Mouse (Mus musculus) heart, adult 2 months (tissue): Measurements from ENCODE around the gene Hspa1l. TPM values are rescaled to one million over a fixed set of nuclear protein-coding genes. Genes with fewer than 3 reads are reported as not detected.

Source experiments
- DNase-seq, 2 experiments: peaks; one replicate each; pipeline ENCODE4 v3.0.0; 2021
- H3K27ac ChIP-seq: fragments of 200-600 bp; 2 replicates; pipeline ENCODE4 v1.8.1; 2022
- H3K27me3 ChIP-seq: fragments of 200-500 bp; 2 replicates; pipeline ENCODE4 v1.6.1; 2012; ENCODE audit warnings: mild to moderate bottlenecking, low read length, inconsistent platforms, mixed read lengths; ENCODE audit not compliant: control insufficient read depth, insufficient read depth
- H3K36me3 ChIP-seq: fragments of 200-500 bp; 2 replicates; pipeline ENCODE4 v1.6.1; 2012; ENCODE audit warnings: low read length, inconsistent platforms; ENCODE audit not compliant: control insufficient read depth, insufficient read depth
- H3K4me1 ChIP-seq: fragments of 200-500 bp; 2 replicates; pipeline ENCODE4 v1.6.1; 2011; ENCODE audit warnings: low read length; ENCODE audit not compliant: control insufficient read depth, insufficient read depth
- H3K4me3 ChIP-seq: fragments of 200-600 bp; 2 replicates; pipeline ENCODE4 v1.8.1; 2022
- H3K79me2 ChIP-seq: fragments of 200-500 bp; replicated peaks from 2 replicates; pipeline ENCODE4 v1.6.1; 2012; ENCODE audit warnings: mild to moderate bottlenecking, inconsistent platforms, low read length, moderate library complexity, mixed read lengths; ENCODE audit not compliant: control insufficient read depth, insufficient read depth
- H3K9ac ChIP-seq: fragments of 200-500 bp; 2 replicates; pipeline ENCODE4 v1.6.1; 2012; ENCODE audit warnings: low read depth, mild to moderate bottlenecking, control low read depth, inconsistent platforms, low read length, mixed read lengths
- CTCF ChIP-seq: fragments of 200-600 bp; IDR thresholded peaks from 2 replicates; pipeline ENCODE4 v1.8.1; 2022; ENCODE audit warnings: antibody characterized with exemption, mild to moderate bottlenecking, moderate library complexity
- EP300 ChIP-seq: fragments of 200-500 bp; IDR thresholded peaks from 2 replicates; pipeline ENCODE4 v1.6.1; 2011; ENCODE audit warnings: low read depth, low read length, control low read depth; ENCODE audit not compliant: insufficient read depth
- POLR2A ChIP-seq: fragments of 200-500 bp; IDR thresholded peaks from 2 replicates; pipeline ENCODE4 v1.6.1; 2011; ENCODE audit warnings: mild to moderate bottlenecking, low read depth, low read length, control low read depth; ENCODE audit not compliant: insufficient read depth
- WGBS: fragments of 180-500 bp; shearing (Covaris S2); methylation state at CpG from one replicate; pipeline ENCODE4 v1.1.7; 2018; 5-methylcytosine and 5-hydroxymethylcytosine counted together
- intact Hi-C: fragments of 180-260 bp; cut with DNase I; formaldehyde crosslinking; loops from one replicate; pipeline ENCODE4 v1.15.1; 2025
- polyA plus RNA-seq: library from polyadenylated mRNA; depleted of rRNA; stranded (reverse); fragments of >200 nt; gene quantifications from 2 replicates; pipeline ENCODE4 v1.2.3, GENCODE M21; 2012
- total RNA-seq, 2 experiments: library from RNA; stranded (reverse); gene quantifications; 2 replicates each; pipeline ENCODE4 v1.2.3; 2021

The Hspa1l gene
- total and polyA plus RNA-seq, 3 experiments, result 3.6 to 10.9 (median 8.3) TPM

DNA sequence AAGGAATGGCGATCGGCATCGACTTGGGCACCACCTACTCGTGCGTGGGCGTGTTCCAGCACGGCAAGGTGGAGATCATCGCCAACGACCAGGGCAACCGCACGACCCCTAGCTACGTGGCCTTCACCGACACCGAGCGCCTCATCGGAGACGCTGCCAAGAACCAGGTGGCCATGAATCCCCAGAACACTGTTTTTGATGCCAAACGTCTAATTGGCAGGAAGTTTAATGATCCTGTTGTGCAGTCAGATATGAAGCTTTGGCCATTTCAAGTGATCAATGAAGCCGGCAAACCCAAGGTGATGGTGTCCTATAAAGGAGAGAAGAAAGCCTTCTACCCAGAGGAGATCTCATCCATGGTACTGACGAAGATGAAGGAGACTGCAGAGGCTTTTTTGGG lies 4.5 kb downstream of the Hspa1l start:
- no peak for TF ChIP-seq CTCF
- no peak for TF ChIP-seq POLR2A
- no peak for TF ChIP-seq EP300
- H3K27me3 ChIP-seq, result no peaks in the 10 kb centered on the region
- H3K4me3 ChIP-seq, result no peak overlapping the region
- WGBS, result 91% methylated on average over 20 of the region's 20 CpGs
- H3K36me3 ChIP-seq, result no peaks in the 10 kb centered on the region; the same call in 1 of the 2 replicates
- H3K9ac ChIP-seq, result no peak overlapping the region
- no peak for DNase-seq
- no peak overlapping the region for H3K27ac ChIP-seq
- peaks cover 1% of the 10 kb centered on the region; the same call in 1 of the 2 replicates for H3K4me1 ChIP-seq
- intact Hi-C loops, result loop anchor here (10.0 kb wide), 1 partner anchor 1298 kb away; the partner anchor contains the start of gene Trim39
- no peaks in the 10 kb centered on the region for H3K79me2 ChIP-seq

DNA sequence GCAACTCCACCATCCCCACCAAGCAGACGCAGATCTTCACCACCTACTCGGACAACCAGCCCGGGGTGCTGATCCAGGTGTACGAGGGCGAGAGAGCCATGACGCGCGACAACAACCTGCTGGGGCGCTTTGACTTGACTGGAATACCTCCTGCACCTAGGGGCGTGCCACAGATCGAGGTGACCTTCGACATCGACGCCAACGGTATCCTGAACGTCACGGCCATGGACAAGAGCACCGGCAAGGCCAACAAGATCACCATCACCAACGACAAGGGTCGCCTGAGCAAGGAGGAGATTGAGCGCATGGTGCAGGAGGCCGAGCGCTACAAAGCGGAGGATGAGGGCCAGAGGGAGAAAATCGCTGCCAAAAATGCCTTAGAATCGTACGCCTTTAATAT lies 5.7 kb downstream of the Hspa1l start:
- DNase-seq, result no peak
- no peak for TF ChIP-seq EP300
- TF ChIP-seq CTCF, result no peak
- TF ChIP-seq POLR2A, result no peak
- peaks cover 4% of the 10 kb centered on the region for H3K4me1 ChIP-seq
- H3K27me3 ChIP-seq, result no peaks in the 10 kb centered on the region
- intact Hi-C loops, result loop anchor here (10.0 kb wide), 1 partner anchor 1297 kb away; the partner anchor contains the start of gene Trim39
- no peaks in the 10 kb centered on the region; the same call in 1 of the 2 replicates for H3K36me3 ChIP-seq
- WGBS, result 85% methylated on average over 27 of the region's 27 CpGs
- no peak overlapping the region for H3K9ac ChIP-seq
- H3K27ac ChIP-seq, result no peak overlapping the region
- H3K79me2 ChIP-seq, result no peaks in the 10 kb centered on the region
- no peak overlapping the region for H3K4me3 ChIP-seq

DNA sequence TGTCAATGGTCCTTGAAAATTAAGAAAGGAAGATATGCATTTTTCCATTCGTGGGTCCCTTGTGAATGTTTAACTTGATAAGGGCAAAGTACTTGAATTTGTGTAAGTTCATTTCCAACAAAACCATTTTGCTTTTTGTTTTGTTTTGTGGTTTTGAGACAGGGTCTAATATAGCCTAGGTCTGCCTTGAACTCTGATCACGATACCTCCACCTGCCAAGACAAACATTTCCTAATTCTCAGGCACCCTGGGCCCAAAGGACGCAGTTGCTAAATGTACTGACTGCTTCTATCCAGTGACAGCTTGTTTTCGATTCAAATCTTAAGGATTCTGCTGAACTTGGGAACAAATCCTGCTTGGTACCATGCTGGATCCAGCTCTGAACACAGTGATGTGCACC lies 7.1 kb downstream of the Hspa1l start:
- H3K27me3 ChIP-seq, result no peaks in the 10 kb centered on the region
- peaks cover 4% of the 10 kb centered on the region for H3K4me1 ChIP-seq
- TF ChIP-seq EP300 (no peak), CTCF (no peak), POLR2A (no peak)
- no peak overlapping the region for H3K4me3 ChIP-seq
- H3K9ac ChIP-seq, result no peak overlapping the region
- H3K27ac ChIP-seq, result no peak overlapping the region
- H3K79me2 ChIP-seq, result peaks cover 2% of the 10 kb centered on the region; the same call in 1 of the 2 replicates
- 92% methylated on average over 4 of the region's 4 CpGs for WGBS
- no peak for DNase-seq
- intact Hi-C loops, result loop anchor here (1.0 to 10.0 kb wide), 5 partner anchors 21 to 1295 kb away; partner anchors contain the start of genes Dxo, Neu1, Stk19 and Trim39
- no peaks in the 10 kb centered on the region; the same call in 1 of the 2 replicates for H3K36me3 ChIP-seq

DNA sequence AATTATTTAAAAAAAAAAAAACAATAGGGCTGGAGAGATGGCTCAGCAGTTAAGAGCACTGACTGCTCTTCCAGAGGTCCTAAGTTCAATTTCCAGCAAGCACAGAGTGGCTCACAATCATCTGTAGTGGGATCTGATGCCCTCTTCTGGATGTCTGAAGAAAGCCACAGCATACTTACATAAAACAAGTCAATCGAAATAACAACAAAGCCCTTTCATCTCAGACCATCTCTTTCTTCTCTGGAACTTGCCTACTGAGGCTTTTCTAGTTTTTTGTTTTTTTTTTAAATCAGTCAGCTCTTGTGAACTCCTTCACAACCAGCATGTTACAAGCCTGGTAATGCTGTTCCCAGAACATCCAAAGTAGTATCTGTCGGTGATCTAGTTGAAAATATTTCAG lies 8.2 kb downstream of the Hspa1l start:
- H3K4me1 ChIP-seq, result peaks cover 4% of the 10 kb centered on the region
- H3K36me3 ChIP-seq, result no peaks in the 10 kb centered on the region; the same call in 1 of the 2 replicates
- H3K4me3 ChIP-seq, result peak overlapping the region; percentile 97
- no peaks in the 10 kb centered on the region for H3K27me3 ChIP-seq
- H3K79me2 ChIP-seq, result peaks cover 2% of the 10 kb centered on the region; the same call in 1 of the 2 replicates
- TF ChIP-seq EP300 (no peak), CTCF (peak; percentile 89), POLR2A (no peak)
- 6% methylated on average over 2 of the region's 2 CpGs for WGBS
- DNase-seq, result no peak
- intact Hi-C loops, result loop anchor here (1.0 to 5.0 kb wide), 4 partner anchors 20 to 143 kb away; partner anchors contain the start of genes Dxo, Neu1, Stk19 and Vars
- peak overlapping the region; percentile 99 for H3K27ac ChIP-seq
- H3K9ac ChIP-seq, result 0 out of 2 replicates have a peak overlapping the region, but pooled peaks have one; percentile 17

DNA sequence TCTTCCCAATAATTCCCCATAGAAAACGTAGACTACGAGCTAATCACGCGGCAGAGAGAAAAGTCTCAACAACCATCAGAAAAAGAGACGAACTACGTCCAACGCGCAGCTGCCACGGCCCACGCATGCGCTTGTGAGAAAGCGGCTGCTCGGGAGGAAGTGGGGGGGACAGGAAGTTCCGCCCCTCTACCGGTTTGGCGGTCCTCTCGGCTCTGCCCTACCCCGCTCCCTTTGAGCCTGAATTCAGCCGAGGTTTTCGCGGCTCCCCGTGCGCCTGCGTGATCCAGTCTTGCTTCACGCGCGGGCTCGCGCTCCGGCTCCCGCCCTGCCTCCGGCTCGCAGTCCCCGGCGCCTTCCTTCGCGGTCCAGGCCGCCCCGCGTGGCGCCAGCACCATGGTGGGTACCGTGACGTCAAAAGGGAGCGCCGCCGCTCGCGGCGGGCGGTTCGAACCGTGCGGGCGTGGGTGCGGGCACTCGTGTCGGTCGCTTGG lies 9.2 kb downstream of the Hspa1l start, which contains the start of gene Lsm2:
Gene Lsm2, plus strand, starts transcription at position 173 of the 491 bp plus-strand sequence.
- Histone ChIP-seq H3K36me3 (no peaks in the 10 kb centered on the region; the same call in 1 of the 2 replicates), H3K79me2 (peaks cover 2% of the 10 kb centered on the region; the same call in 1 of the 2 replicates), H3K4me1 (peaks cover 4% of the 10 kb centered on the region), H3K27me3 (no peaks in the 10 kb centered on the region), H3K9ac (peak within 1 kb of the TSS; percentile 98), H3K4me3 (peak within 1 kb of the TSS; percentile 97), H3K27ac (peak within 1 kb of the TSS; percentile 99)
- intact Hi-C loops, result loop anchor here (2.0 to 5.0 kb wide), 4 partner anchors 19 to 144 kb away; partner anchors contain the start of genes Dxo, Nelfe, Neu1 and Skiv2l
- peak; percentile 95 to 96 for DNase-seq
- TF ChIP-seq POLR2A (peak; percentile 99), CTCF (peak; percentile 32), EP300 (peak; percentile 86)
- under 1% methylated on average over 58 of the region's 58 CpGs for WGBS

DNA sequence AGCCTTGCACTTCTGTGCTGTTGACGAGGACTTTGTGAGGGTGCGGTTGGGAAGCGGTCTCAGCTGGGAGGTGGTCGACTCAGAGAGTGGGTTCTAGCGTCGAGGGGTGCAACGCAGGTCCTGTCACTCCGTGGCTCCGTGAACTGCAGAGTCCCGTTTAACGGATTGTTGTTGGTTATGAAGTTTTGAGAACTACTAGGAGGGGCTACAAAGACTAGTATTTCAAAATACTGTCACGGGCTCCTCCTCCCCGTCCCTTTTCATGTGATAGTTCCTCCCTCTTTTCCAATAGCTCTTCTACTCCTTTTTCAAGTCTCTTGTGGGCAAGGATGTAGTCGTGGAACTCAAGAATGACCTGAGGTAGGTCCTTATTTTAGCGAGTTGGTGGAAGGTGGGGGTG lies 9.8 kb downstream of the Hspa1l start:
- peaks cover 4% of the 10 kb centered on the region for H3K4me1 ChIP-seq
- no peak for DNase-seq
- H3K27me3 ChIP-seq, result no peaks in the 10 kb centered on the region
- peak overlapping the region; percentile 99 for H3K27ac ChIP-seq
- H3K36me3 ChIP-seq, result no peaks in the 10 kb centered on the region; the same call in 1 of the 2 replicates
- peak overlapping the region; percentile 98 for H3K9ac ChIP-seq
- H3K4me3 ChIP-seq, result peak overlapping the region; percentile 97
- intact Hi-C loops, result loop anchor here (2.0 to 5.0 kb wide), 2 partner anchors 132 to 145 kb away; partner anchors contain the start of genes Dxo, Nelfe, Skiv2l and Stk19
- H3K79me2 ChIP-seq, result peaks cover 2% of the 10 kb centered on the region; the same call in 1 of the 2 replicates
- no peak for TF ChIP-seq EP300
- 0% methylated on average over 15 of the region's 15 CpGs for WGBS
